Mouse (Mus musculus): Measurements from ENCODE around the gene Sod1.

- TF ChIP-seq GATA1 (IDR thresholded peaks at IDR 0.05; ENCODE audit: low read length) (no peak), TAL1 (IDR thresholded peaks at IDR 0.05; ENCODE audit: low read length) (no peak)
Observed at GRCm38 (mm10) chr16:90199174-90199573, 21.4 kb upstream of the Sod1 start.
